Mouse (Mus musculus) lung, postnatal 0 days (tissue): ENCODE measurements around the gene Tmem140.

Experiments used
- CTCF ChIP-seq: IDR thresholded peaks from 2 replicates; pipeline ENCODE4 v1.5.1; 2016; ENCODE audit warnings: antibody characterized with exemption, mild to moderate bottlenecking
- EP300 ChIP-seq: IDR thresholded peaks from 2 replicates; pipeline ENCODE4 v1.6.1; 2016; ENCODE audit warnings: antibody characterized with exemption, mild to moderate bottlenecking, control low read depth

DNA sequence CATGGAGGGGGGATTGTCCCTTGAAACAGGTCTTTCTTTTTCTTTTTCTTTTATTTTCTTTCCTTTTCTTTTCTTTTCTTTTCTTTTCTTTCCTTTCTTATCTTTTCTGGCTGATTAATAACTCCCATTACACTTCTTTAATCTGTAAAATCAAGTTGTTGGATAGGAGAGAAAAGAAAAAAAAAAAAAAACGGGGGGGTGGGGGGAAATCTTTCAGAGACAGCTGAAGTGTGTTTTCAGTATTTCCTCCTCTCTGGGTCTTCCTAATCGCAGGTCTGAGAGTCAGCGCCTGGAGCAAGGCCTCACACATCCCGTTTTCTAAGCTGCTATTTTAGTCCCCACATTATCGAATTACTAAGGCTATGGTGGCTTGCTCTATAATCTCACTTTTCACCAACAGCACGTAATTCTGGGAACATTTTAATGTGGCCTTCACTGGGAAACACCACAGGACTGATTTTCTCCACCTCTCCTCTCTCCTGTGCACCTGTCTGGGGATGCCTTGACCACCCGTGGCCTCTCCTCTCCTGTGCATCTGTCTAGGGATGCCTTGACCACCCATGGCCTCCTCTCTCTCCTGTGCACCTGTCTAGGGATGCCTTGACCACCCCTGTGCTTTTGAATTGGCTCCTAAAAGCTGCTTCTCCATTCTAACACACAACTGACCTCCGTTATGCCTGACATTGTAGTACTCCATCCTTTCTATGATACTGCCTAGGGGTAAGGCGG lies 1.0 kb downstream of the Tmem140 start:
- TF ChIP-seq EP300 (no peak), CTCF (no peak)
